Mouse (Mus musculus) mouse embryonic stem cell (cell line): Measurements from ENCODE around the gene 2210418O10Rik.
"Not testable (repeated sequence)": the region's sequence is repeated elsewhere in the genome, so short reads cannot be mapped to it uniquely, and the experiment has no call there.

Experiments
- in situ Hi-C, 2 experiments: fragments of 300-500 bp; cut with MboI; formaldehyde crosslinking; loops; 1 replicate in 1 of 2; 3 replicates in 1 of 2; pipeline ENCODE4 v1.14.3; 2019 to 2020; ENCODE audit warnings: low sequenced_read_pairs in 2 of 2, low pct_unique_long_range_greater_than_20kb in 1 of 2, mixed read lengths in 1 of 2; ENCODE audit not compliant: unreplicated experiment in 1 of 2

The 2210418O10Rik gene

GRCm38 (mm10) chr2:176226269-176226668 is at the start of gene 2210418O10Rik:
2210418O10Rik (plus strand) TSS chr2:176226569.
- in situ Hi-C loops: not testable (repeated sequence)

GRCm38 (mm10) chr2:176248519-176248918 is 22.1 kb downstream of the 2210418O10Rik start:
- in situ Hi-C loops: not testable (repeated sequence)
